Mouse (Mus musculus) adrenal gland, postnatal 14 days (tissue): ENCODE results near the gene Spdef. TPM values are rescaled to one million over a fixed set of nuclear protein-coding genes. Genes with fewer than 3 reads are reported as not detected.

ENCODE experiments used
- DNase-seq: peaks from one replicate; pipeline ENCODE4 v3.0.0; 2021; ENCODE audit warnings: mixed read lengths
- total RNA-seq: library from RNA; stranded (reverse); gene quantifications from 2 replicates; pipeline ENCODE4 v1.2.3, GENCODE M21; 2021

Gene Spdef
- total RNA-seq, 1 experiment from 2014 or later = not detected

DNA sequence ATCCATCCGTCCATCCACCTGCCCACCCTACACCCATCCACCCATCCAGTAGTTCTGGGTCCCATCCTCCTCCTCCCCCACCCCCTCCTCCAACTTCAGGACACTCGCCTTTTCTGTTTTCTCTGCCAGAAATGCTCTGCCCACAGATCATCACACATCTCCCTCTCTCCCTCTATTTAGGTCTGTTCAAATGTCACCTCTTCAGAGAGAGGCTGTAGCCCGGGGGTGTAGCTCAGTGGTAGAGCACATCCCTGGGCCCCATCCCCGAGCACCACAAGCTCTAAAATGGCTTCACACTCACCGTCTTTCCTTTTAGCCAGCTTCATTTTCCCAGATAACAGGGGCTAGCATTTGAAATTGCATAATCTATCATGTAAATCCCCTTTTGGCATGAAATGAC is 51.0 kb downstream of the Spdef start:
- DNase-seq = no peak

DNA sequence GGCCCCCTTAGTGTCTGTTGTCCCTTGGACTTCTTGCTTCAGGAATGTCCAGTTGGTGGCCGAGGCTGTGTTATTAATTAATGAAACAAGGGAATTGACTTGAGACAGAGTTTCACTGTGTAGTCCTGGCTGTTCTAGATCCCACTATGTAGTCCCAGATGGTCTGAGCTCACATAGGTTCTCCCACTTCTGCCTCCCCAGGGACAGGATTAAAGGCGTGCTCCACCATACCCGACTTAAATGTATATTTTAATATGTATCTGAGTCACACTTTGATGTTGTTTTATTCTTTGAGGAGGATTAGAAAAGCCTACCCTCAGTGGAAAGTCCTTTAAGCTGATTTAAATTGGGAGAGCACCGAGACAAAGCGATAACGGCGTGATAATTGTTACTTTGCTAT is 52.5 kb downstream of the Spdef start:
- DNase-seq = no peak

GRCm38 (mm10) chr17:27675453-27675852 is 53.3 kb downstream of the Spdef start:
- DNase-seq = no peak

DNA sequence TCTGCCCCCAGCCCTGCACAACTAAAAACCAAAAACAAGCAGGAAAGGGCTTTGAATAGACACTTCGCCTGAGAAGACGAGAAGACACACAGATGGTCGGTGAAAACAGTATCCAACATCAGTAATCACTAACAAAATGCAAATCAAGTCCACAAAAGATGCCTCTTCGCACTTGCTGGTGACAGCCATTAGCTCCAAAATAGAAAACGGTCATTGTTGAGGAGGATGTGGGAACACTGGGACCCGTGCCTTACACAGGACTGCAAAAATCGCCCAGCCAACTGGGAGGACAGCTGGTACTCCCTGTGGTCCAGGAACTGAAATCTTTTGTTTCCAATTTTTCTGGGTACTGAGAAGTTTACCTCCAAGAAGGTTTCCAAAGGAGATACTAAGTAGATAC is 54.8 kb downstream of the Spdef start:
- no peak for DNase-seq

- DNase-seq = no peak
These were observed 57.0 kb downstream of the Spdef start for GRCm38 (mm10) chr17:27671720-27672119.

Other genes starting within 250 kb of the Spdef start
- gene Grm4, start 207.6 kb downstream of the Spdef start, total RNA-seq = 3.9 and 4.5 TPM in 2 replicates
- 17.4 and 27.0 TPM in 2 replicates for gene Hmga1, start 172.5 kb downstream of the Spdef start, total RNA-seq
- 10.9 and 19.7 TPM in 2 replicates for gene AI413582, start 163.2 kb downstream of the Spdef start, total RNA-seq
- gene Nudt3, start 105.5 kb downstream of the Spdef start, total RNA-seq = 162 and 173 TPM in 2 replicates
- gene RPS10-NUDT3, start 93.7 kb downstream of the Spdef start, total RNA-seq = not detected in 2 replicates
- gene Rps10, start 92.3 kb downstream of the Spdef start, total RNA-seq = 864 and 1,045 TPM in 2 replicates
- 4.5 and 6.0 TPM in 2 replicates for gene Pacsin1, start 73.4 kb downstream of the Spdef start, total RNA-seq
- 142 and 151 TPM in 2 replicates for gene D17Wsu92e, start 91.7 kb upstream of the Spdef start, total RNA-seq
- gene Snrpc, start 109.2 kb upstream of the Spdef start, total RNA-seq = 93.1 and 94.6 TPM in 2 replicates
- gene Uhrf1bp1, start 127.5 kb upstream of the Spdef start, total RNA-seq = 24.4 and 29.9 TPM in 2 replicates
- 25.7 and 31.8 TPM in 2 replicates for gene Anks1, start 180.4 kb upstream of the Spdef start, total RNA-seq
- 26.2 and 28.4 TPM in 2 replicates for gene Taf11, start 180.9 kb upstream of the Spdef start, total RNA-seq